8 mouse cellular contexts compared by ENCODE assay signal in genomic region chr4:84675171-84675973, GRCm38 (mm10). TPM values are rescaled to one million over a fixed set of nuclear protein-coding genes. Genes with fewer than 3 reads are reported as not detected.
DNase-seq lines count a peak whose midpoint lies in the region; ATAC-seq and TF ChIP-seq lines count a peak whose summit lies in the region.

Bnc2 (minus strand) TSS chr4:84675275.

- no peak for TF ChIP-seq CTCF in E14TG2a.4 (conservative IDR thresholded peaks at IDR 0.05; ENCODE audit: low read length)
- TF ChIP-seq CTCF in embryonic fibroblast, embryonic 13.5 days (IDR thresholded peaks at IDR 0.05; ENCODE audit: borderline replicate concordance, insufficient read depth, low read length), result no peak

- no peak; the same call in 1 of the 2 replicates for TF ChIP-seq POLR2A in embryonic fibroblast, embryonic 13.5 days (IDR thresholded peaks at IDR 0.05; ENCODE audit: low read depth, low read length)

- H3K36me3 ChIP-seq in E14TG2a.4 (ENCODE audit: insufficient read depth, low read length), result no peaks in the 10 kb centered on the region
- H3K36me3 ChIP-seq in heart, embryonic 16.5 days (ENCODE audit: control insufficient read depth, insufficient read depth), result no peaks in the 10 kb centered on the region

- no peaks in the 10 kb centered on the region for H3K9me3 ChIP-seq in E14TG2a.4 (ENCODE audit: low read length)
- no peaks in the 10 kb centered on the region for H3K9me3 ChIP-seq in heart, embryonic 16.5 days (replicated peaks; ENCODE audit: control insufficient read depth, low read length)

- peak within 1 kb of the TSS; percentile 93 for H3K4me2 ChIP-seq in heart, embryonic 16.5 days (ENCODE audit: low read depth, low read length)

- peak; percentile 67 for ATAC-seq in heart, embryonic 16.5 days (replicated peaks; ENCODE audit: extremely low read depth, insufficient read depth, low FRiP score)

- peak within 1 kb of the TSS; percentile 96 for H3K4me3 ChIP-seq in E14TG2a.4 (replicated peaks; ENCODE audit: low read length)
- peak within 1 kb of the TSS; percentile 89 for H3K4me3 ChIP-seq in embryonic fibroblast, embryonic 13.5 days (ENCODE audit: insufficient read depth, low read length)
- H3K4me3 ChIP-seq in heart, embryonic 16.5 days (ENCODE audit: low read length), result peak within 1 kb of the TSS; percentile 74

- DNase-seq in R1 (ENCODE audit: low read depth, low spot score), result peak; percentile 92
- DNase-seq in kidney, postnatal 14 days, result peak; percentile 57
- peak; percentile 54 to 66 for DNase-seq in lung, postnatal 4 days
- peak; percentile 6 for DNase-seq in skeletal muscle tissue, adult 2 months (ENCODE audit: low read depth, low spot score)
- no peak for DNase-seq in cerebellum, adult 11 months

- under 1% methylated on average over 72 of the region's 80 CpGs for WGBS in heart, embryonic 16.5 days

- peaks cover 45% of the 10 kb centered on the region for H3K4me1 ChIP-seq in E14TG2a.4 (replicated peaks; ENCODE audit: low read depth, low read length)
- peaks cover 13% of the 10 kb centered on the region for H3K4me1 ChIP-seq in embryonic fibroblast, embryonic 13.5 days (ENCODE audit: control insufficient read depth, insufficient read depth, low read length)
- H3K4me1 ChIP-seq in heart, embryonic 16.5 days (ENCODE audit: control insufficient read depth, insufficient read depth, low read length), result peaks cover 3% of the 10 kb centered on the region; the same call in 1 of the 2 replicates

- peak within 1 kb of the TSS; percentile 91 for H3K27ac ChIP-seq in embryonic fibroblast, embryonic 13.5 days (ENCODE audit: insufficient read depth, low read length)
- H3K27ac ChIP-seq in heart, embryonic 16.5 days (ENCODE audit: low read length), result no peak within 1 kb of the TSS

- H3K27me3 ChIP-seq in E14TG2a.4 (ENCODE audit: insufficient read depth, low read length), result peaks cover 8% of the 10 kb centered on the region
- H3K27me3 ChIP-seq in heart, embryonic 16.5 days (ENCODE audit: control insufficient read depth, insufficient read depth, low read length), result peaks cover 51% of the 10 kb centered on the region

- peak within 1 kb of the TSS; percentile 61 for H3K9ac ChIP-seq in heart, embryonic 16.5 days (ENCODE audit: low read length)

RNA-seq across cellular contexts. Expression of gene Bnc2, which starts in this region (rescaled TPM):
- polyA plus RNA-seq in embryonic fibroblast, embryonic 13.5 days (2011; ENCODE audit: insufficient read length, low read depth, missing spikeins), result 31.7 and 48.4 TPM in 2 replicates
- 0.92 and 1.1 TPM in 2 replicates for polyA plus RNA-seq in heart, embryonic 16.5 days (2015; fragmentation: Nextera tagmentation; extraction: Ambion mirVana)

Comparison
In these comparisons a context has a peak if more than half of its experiments do, and no peak if none do; other contexts are left out.
1. RNA of gene Bnc2 (polyA plus RNA-seq): 31.7 to 48.4 TPM in embryonic fibroblast, embryonic 13.5 days; 0.92 to 1.1 TPM in heart, embryonic 16.5 days; every median in the first group is over 10 times any median in the second.
2. Peak in every context shown above with its lines, with median percentiles within 50 percentile points of each other: H3K4me3 ChIP-seq.